Mouse (Mus musculus): ENCODE results near the gene Trpm3. TPM values are rescaled to one million over a fixed set of nuclear protein-coding genes. Genes with fewer than 3 reads are reported as not detected.

Trpm3 gene
- polyA plus RNA-seq, 1 experiment from 2014 or later = 0.51 TPM

- ATAC-seq (no peak), DNase-seq (ENCODE audit: low spot score) (no peak)
- Histone ChIP-seq H3K36me3 (ENCODE audit: insufficient read depth, low read length) (no peaks in the 10 kb centered on the region), H3K4me2 (replicated peaks; ENCODE audit: low read depth, low read length) (no peak overlapping the region), H3K9ac (replicated peaks; ENCODE audit: low read depth) (no peak overlapping the region), H3K9me3 (ENCODE audit: low read length) (no peaks in the 10 kb centered on the region), H3K27me3 (replicated peaks; ENCODE audit: insufficient read depth, low read length) (no peaks in the 10 kb centered on the region), H3K27ac (ENCODE audit: low read length) (no peak overlapping the region), H3K4me1 (ENCODE audit: insufficient read depth, low read depth, low read length) (no peaks in the 10 kb centered on the region), H3K4me3 (ENCODE audit: low read depth, low read length) (no peak overlapping the region)
- TF ChIP-seq EP300 (IDR thresholded peaks at IDR 0.05) (no peak), CTCF (IDR thresholded peaks at IDR 0.05) (no peak)
- WGBS = 30% methylated on average over 5 of the region's 5 CpGs
These were observed 733.6 kb downstream of the Trpm3 start for GRCm38 (mm10) chr19:22872456-22872855.

- H3K9me3 ChIP-seq (ENCODE audit: low read length) = no peaks in the 10 kb centered on the region
- 26% methylated on average over 1 of the region's 1 CpGs for WGBS
- H3K4me1 ChIP-seq (ENCODE audit: insufficient read depth, low read depth, low read length) = no peaks in the 10 kb centered on the region
- H3K4me2 ChIP-seq (replicated peaks; ENCODE audit: low read depth, low read length) = no peak overlapping the region
- H3K9ac ChIP-seq (replicated peaks; ENCODE audit: low read depth) = no peak overlapping the region
- TF ChIP-seq EP300 (IDR thresholded peaks at IDR 0.05) = no peak
- no peak for TF ChIP-seq CTCF (IDR thresholded peaks at IDR 0.05)
- no peak overlapping the region for H3K4me3 ChIP-seq (ENCODE audit: low read depth, low read length)
- no peaks in the 10 kb centered on the region for H3K27me3 ChIP-seq (replicated peaks; ENCODE audit: insufficient read depth, low read length)
- no peaks in the 10 kb centered on the region for H3K36me3 ChIP-seq (ENCODE audit: insufficient read depth, low read length)
- DNase-seq (ENCODE audit: low spot score) = no peak
- no peak overlapping the region for H3K27ac ChIP-seq (ENCODE audit: low read length)
- ATAC-seq = no peak
These were observed 741.4 kb downstream of the Trpm3 start for GRCm38 (mm10) chr19:22880199-22880598.

- 44% methylated on average over 3 of the region's 3 CpGs for WGBS
- no peak for TF ChIP-seq EP300 (IDR thresholded peaks at IDR 0.05)
- no peak for TF ChIP-seq CTCF (IDR thresholded peaks at IDR 0.05)
- Histone ChIP-seq H3K9ac (replicated peaks; ENCODE audit: low read depth) (no peak overlapping the region), H3K4me3 (ENCODE audit: low read depth, low read length) (no peak overlapping the region), H3K27me3 (replicated peaks; ENCODE audit: insufficient read depth, low read length) (no peaks in the 10 kb centered on the region), H3K4me2 (replicated peaks; ENCODE audit: low read depth, low read length) (no peak overlapping the region), H3K9me3 (ENCODE audit: low read length) (no peaks in the 10 kb centered on the region), H3K36me3 (ENCODE audit: insufficient read depth, low read length) (no peaks in the 10 kb centered on the region), H3K27ac (ENCODE audit: low read length) (no peak overlapping the region), H3K4me1 (ENCODE audit: insufficient read depth, low read depth, low read length) (no peaks in the 10 kb centered on the region)
- peak; percentile 9 for DNase-seq (ENCODE audit: low spot score)
- no peak for ATAC-seq
These were observed 743.8 kb downstream of the Trpm3 start for GRCm38 (mm10) chr19:22882670-22883111.

- no peaks in the 10 kb centered on the region for H3K4me1 ChIP-seq (ENCODE audit: insufficient read depth, low read depth, low read length)
- DNase-seq (ENCODE audit: low spot score) (no peak), ATAC-seq (no peak)
- H3K4me2 ChIP-seq (replicated peaks; ENCODE audit: low read depth, low read length) = no peak overlapping the region
- no peaks in the 10 kb centered on the region for H3K9me3 ChIP-seq (ENCODE audit: low read length)
- no peak overlapping the region for H3K4me3 ChIP-seq (ENCODE audit: low read depth, low read length)
- H3K9ac ChIP-seq (replicated peaks; ENCODE audit: low read depth) = no peak overlapping the region
- H3K27ac ChIP-seq (ENCODE audit: low read length) = no peak overlapping the region
- TF ChIP-seq EP300 (IDR thresholded peaks at IDR 0.05) (no peak), CTCF (IDR thresholded peaks at IDR 0.05) (no peak)
- H3K27me3 ChIP-seq (replicated peaks; ENCODE audit: insufficient read depth, low read length) = no peaks in the 10 kb centered on the region
- 82% methylated on average over 7 of the region's 7 CpGs for WGBS
- no peaks in the 10 kb centered on the region for H3K36me3 ChIP-seq (ENCODE audit: insufficient read depth, low read length)
These were observed 744.3 kb downstream of the Trpm3 start for GRCm38 (mm10) chr19:22883154-22883553.

- peak; percentile 84 for TF ChIP-seq CTCF (IDR thresholded peaks at IDR 0.05)
- no peak for TF ChIP-seq EP300 (IDR thresholded peaks at IDR 0.05)
- Histone ChIP-seq H3K4me3 (ENCODE audit: low read depth, low read length) (no peak overlapping the region), H3K4me2 (replicated peaks; ENCODE audit: low read depth, low read length) (peak overlapping the region; percentile 32), H3K9ac (replicated peaks; ENCODE audit: low read depth) (no peak overlapping the region), H3K27me3 (replicated peaks; ENCODE audit: insufficient read depth, low read length) (no peaks in the 10 kb centered on the region), H3K4me1 (ENCODE audit: insufficient read depth, low read depth, low read length) (no peaks in the 10 kb centered on the region), H3K9me3 (ENCODE audit: low read length) (no peaks in the 10 kb centered on the region), H3K27ac (ENCODE audit: low read length) (no peak overlapping the region), H3K36me3 (ENCODE audit: insufficient read depth, low read length) (no peaks in the 10 kb centered on the region)
- peak; percentile 77 for DNase-seq (ENCODE audit: low spot score)
- ATAC-seq = peak; percentile 78
- 19% methylated on average over 18 of the region's 18 CpGs for WGBS
These were observed 745.0 kb downstream of the Trpm3 start for GRCm38 (mm10) chr19:22883744-22884317.

- TF ChIP-seq CTCF (IDR thresholded peaks at IDR 0.05) (no peak), EP300 (IDR thresholded peaks at IDR 0.05) (no peak)
- H3K27me3 ChIP-seq (replicated peaks; ENCODE audit: insufficient read depth, low read length) = no peaks in the 10 kb centered on the region
- 44% methylated on average over 11 of the region's 11 CpGs for WGBS
- no peak for ATAC-seq
- H3K9me3 ChIP-seq (ENCODE audit: low read length) = no peaks in the 10 kb centered on the region
- H3K27ac ChIP-seq (ENCODE audit: low read length) = no peak overlapping the region
- H3K4me1 ChIP-seq (ENCODE audit: insufficient read depth, low read depth, low read length) = no peaks in the 10 kb centered on the region
- DNase-seq (ENCODE audit: low spot score) = peak; percentile 22
- no peak overlapping the region for H3K4me3 ChIP-seq (ENCODE audit: low read depth, low read length)
- H3K9ac ChIP-seq (replicated peaks; ENCODE audit: low read depth) = no peak overlapping the region
- no peaks in the 10 kb centered on the region for H3K36me3 ChIP-seq (ENCODE audit: insufficient read depth, low read length)
- peak overlapping the region; percentile 30; the same call in 1 of the 2 replicates for H3K4me2 ChIP-seq (replicated peaks; ENCODE audit: low read depth, low read length)
These were observed 745.5 kb downstream of the Trpm3 start for GRCm38 (mm10) chr19:22884357-22884756.

- TF ChIP-seq EP300 (IDR thresholded peaks at IDR 0.05) (no peak), CTCF (IDR thresholded peaks at IDR 0.05) (no peak)
- Histone ChIP-seq H3K9ac (replicated peaks; ENCODE audit: low read depth) (no peak overlapping the region), H3K27me3 (replicated peaks; ENCODE audit: insufficient read depth, low read length) (no peaks in the 10 kb centered on the region), H3K36me3 (ENCODE audit: insufficient read depth, low read length) (no peaks in the 10 kb centered on the region), H3K9me3 (ENCODE audit: low read length) (no peaks in the 10 kb centered on the region), H3K4me1 (ENCODE audit: insufficient read depth, low read depth, low read length) (no peaks in the 10 kb centered on the region), H3K4me2 (replicated peaks; ENCODE audit: low read depth, low read length) (no peak overlapping the region), H3K4me3 (ENCODE audit: low read depth, low read length) (no peak overlapping the region), H3K27ac (ENCODE audit: low read length) (no peak overlapping the region)
- DNase-seq (ENCODE audit: low spot score) = no peak
- 90% methylated on average over 5 of the region's 5 CpGs for WGBS
- ATAC-seq = no peak
These were observed 746.2 kb downstream of the Trpm3 start for GRCm38 (mm10) chr19:22885051-22885450.

Data from lung, postnatal 0 days (tissue).